ENCODE assay signal across 8 mouse cellular contexts in the genomic region with DNA sequence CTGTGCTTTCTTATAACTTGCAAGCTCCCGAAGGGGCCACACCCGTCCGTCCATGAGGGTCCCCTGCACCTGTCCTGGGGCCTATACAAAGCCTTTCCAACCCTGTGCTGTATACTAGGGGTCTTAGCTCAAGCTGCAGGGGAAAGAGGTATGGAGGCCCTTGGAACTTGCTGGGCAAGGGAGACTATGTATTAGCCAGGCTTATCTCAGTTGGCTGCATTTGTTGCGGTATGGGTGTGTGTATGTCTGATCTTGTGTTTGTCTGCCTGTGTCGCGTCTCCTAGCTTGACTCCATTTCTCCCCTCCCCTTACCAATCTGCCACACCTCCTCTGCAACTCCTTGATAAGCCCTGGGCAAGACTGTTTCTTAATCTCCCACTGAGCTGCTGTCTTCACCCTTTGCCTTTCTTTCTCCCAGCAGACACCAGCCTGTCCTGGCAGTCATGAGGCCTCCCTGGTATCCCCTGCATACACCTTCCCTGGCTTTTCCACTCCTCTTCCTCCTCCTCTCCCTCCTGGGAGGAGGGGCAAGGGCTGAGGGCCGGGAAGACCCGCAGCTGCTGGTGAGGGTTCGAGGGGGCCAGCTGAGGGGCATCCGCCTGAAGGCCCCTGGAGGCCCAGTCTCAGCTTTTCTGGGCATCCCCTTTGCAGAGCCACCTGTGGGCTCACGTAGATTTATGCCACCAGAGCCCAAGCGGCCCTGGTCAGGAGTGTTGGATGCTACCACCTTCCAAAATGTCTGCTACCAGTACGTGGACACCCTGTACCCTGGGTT. TPM values are rescaled to one million over a fixed set of nuclear protein-coding genes. Genes with fewer than 3 reads are reported as not detected.
DNase-seq lines count a peak whose midpoint lies in the region; ATAC-seq and TF ChIP-seq lines count a peak whose summit lies in the region.

No protein-coding gene starts in this region.

- no peak for TF ChIP-seq CTCF in liver, postnatal 0 days (IDR thresholded peaks at IDR 0.05; ENCODE audit: low read depth)

- H3K4me1 ChIP-seq in forebrain, embryonic 13.5 days = peaks cover 37% of the 10 kb centered on the region
- peaks cover 40% of the 10 kb centered on the region for H3K4me1 ChIP-seq in liver, postnatal 0 days (ENCODE audit: insufficient read depth)

- H3K9me3 ChIP-seq in forebrain, embryonic 13.5 days (replicated peaks) = no peaks in the 10 kb centered on the region
- H3K9me3 ChIP-seq in liver, postnatal 0 days (ENCODE audit: low read length) = no peaks in the 10 kb centered on the region

- no peak for ATAC-seq in forebrain, embryonic 13.5 days
- peak; percentile 69 for ATAC-seq in liver, postnatal 0 days

- peaks cover 56% of the 10 kb centered on the region for H3K27me3 ChIP-seq in forebrain, embryonic 13.5 days
- peaks cover 31% of the 10 kb centered on the region for H3K27me3 ChIP-seq in liver, postnatal 0 days (ENCODE audit: insufficient read depth, low read length)

- 0 out of 2 replicates have a peak overlapping the region, but pooled peaks have one; percentile 40 for H3K9ac ChIP-seq in forebrain, embryonic 13.5 days
- H3K9ac ChIP-seq in liver, postnatal 0 days (replicated peaks) = peak overlapping the region; percentile 83

- H3K4me3 ChIP-seq in forebrain, embryonic 13.5 days = peak overlapping the region; percentile 49; the same call in 1 of the 2 replicates
- H3K4me3 ChIP-seq in liver, postnatal 0 days (ENCODE audit: low read depth, low read length) = peak overlapping the region; percentile 62

- 0 out of 2 replicates have a peak, but pooled peaks cover 1% of the 10 kb centered on the region for H3K36me3 ChIP-seq in forebrain, embryonic 13.5 days (ENCODE audit: poor library complexity, severe bottlenecking)
- H3K36me3 ChIP-seq in liver, postnatal 0 days (replicated peaks; ENCODE audit: insufficient read depth, low read length) = no peaks in the 10 kb centered on the region

- H3K4me2 ChIP-seq in forebrain, embryonic 13.5 days = peak overlapping the region; percentile 94
- peak overlapping the region; percentile 99 for H3K4me2 ChIP-seq in liver, postnatal 0 days (ENCODE audit: low read depth, low read length)

- TF ChIP-seq EP300 in liver, postnatal 0 days (IDR thresholded peaks at IDR 0.05; ENCODE audit: low read depth) = peak; percentile 96

- peak; percentile 77 for DNase-seq in spleen, adult 12 weeks (ENCODE audit: low spot score)
- no peak for DNase-seq in spleen, adult 18-20 months
- DNase-seq in liver, postnatal 0 days = peak; percentile 83
- DNase-seq in yolk sac, embryonic 10.5 days (ENCODE audit: low spot score) = peak; percentile 63
- DNase-seq in right cerebral cortex, postnatal 4 days = no peak
- DNase-seq in lung, postnatal 25 days (ENCODE audit: low spot score) = no peak
- DNase-seq in thymus, postnatal 14 days = no peak

- WGBS in forebrain, embryonic 13.5 days = 53% methylated on average over 13 of the region's 13 CpGs
- 39% methylated on average over 13 of the region's 13 CpGs for WGBS in liver, postnatal 0 days (ENCODE audit: insufficient replicate concordance)

- no peak overlapping the region for H3K27ac ChIP-seq in forebrain, embryonic 13.5 days
- H3K27ac ChIP-seq in liver, postnatal 0 days (ENCODE audit: low read depth) = peak overlapping the region; percentile 99

RNA-seq across cellular contexts. Expression of gene Ache, which starts 2.5 kb away (rescaled TPM):
- 2.7 and 4.1 TPM in 2 replicates for polyA plus RNA-seq in forebrain, embryonic 13.5 days (2015; fragmentation: Nextera tagmentation; extraction: Ambion mirVana)
- polyA plus RNA-seq in liver, postnatal 0 days (2015; fragmentation: Nextera tagmentation; extraction: Ambion mirVana) = 10.3 and 11.1 TPM in 2 replicates

RNA-seq across cellular contexts. Expression of gene Ufsp1, which starts 4.7 kb away (rescaled TPM):
- polyA plus RNA-seq in forebrain, embryonic 13.5 days (2015; fragmentation: Nextera tagmentation; extraction: Ambion mirVana) = 7.1 and 7.2 TPM in 2 replicates
- polyA plus RNA-seq in liver, postnatal 0 days (2015; fragmentation: Nextera tagmentation; extraction: Ambion mirVana) = 9.1 and 9.5 TPM in 2 replicates

RNA-seq across cellular contexts. Expression of gene Srrt, which starts 17.7 kb away (rescaled TPM):
- polyA plus RNA-seq in forebrain, embryonic 13.5 days (2015; fragmentation: Nextera tagmentation; extraction: Ambion mirVana) = 145 and 150 TPM in 2 replicates
- polyA plus RNA-seq in liver, postnatal 0 days (2015; fragmentation: Nextera tagmentation; extraction: Ambion mirVana) = 24.1 and 28.2 TPM in 2 replicates

RNA-seq across cellular contexts. Expression of gene Trip6, which starts 24.4 kb away (rescaled TPM):
- 30.8 and 35.3 TPM in 2 replicates for polyA plus RNA-seq in forebrain, embryonic 13.5 days (2015; fragmentation: Nextera tagmentation; extraction: Ambion mirVana)
- 7.5 and 9.2 TPM in 2 replicates for polyA plus RNA-seq in liver, postnatal 0 days (2015; fragmentation: Nextera tagmentation; extraction: Ambion mirVana)

RNA-seq across cellular contexts. Expression of gene Slc12a9, which starts 43.6 kb away (rescaled TPM):
- polyA plus RNA-seq in forebrain, embryonic 13.5 days (2015; fragmentation: Nextera tagmentation; extraction: Ambion mirVana) = 14.4 and 16.9 TPM in 2 replicates
- 2.9 and 3.2 TPM in 2 replicates for polyA plus RNA-seq in liver, postnatal 0 days (2015; fragmentation: Nextera tagmentation; extraction: Ambion mirVana)

Comparison
In these comparisons a context has a peak if more than half of its experiments do, and no peak if none do; other contexts are left out.
1. DNase-seq: peak in spleen, adult 12 weeks (single experiment), liver, postnatal 0 days (single experiment) and yolk sac, embryonic 10.5 days (single experiment); none in spleen, adult 18-20 months (0 of 2), right cerebral cortex, postnatal 4 days (single experiment), lung, postnatal 25 days (single experiment) and thymus, postnatal 14 days (single experiment).